Mouse (Mus musculus) neural tube, embryonic 15.5 days (tissue): Measurements from ENCODE around the gene Smim24. TPM values are rescaled to one million over a fixed set of nuclear protein-coding genes. Genes with fewer than 3 reads are reported as not detected.

Experiments used
- ATAC-seq: fragments of 200-750 bp; cut with Nextera tagmentation; 2 replicates; pipeline ENCODE4 v1.8.0; 2017; ENCODE audit warnings: mild to moderate bottlenecking, moderate TSS enrichment, moderate library complexity; ENCODE audit not compliant: low FRiP score
- H3K27ac ChIP-seq: fragments of 300-500 bp; sonication (generic); replicated peaks from 2 replicates; pipeline ENCODE4 v1.5.1; 2015; ENCODE audit warnings: mild to moderate bottlenecking, inconsistent platforms
- H3K27me3 ChIP-seq: fragments of 300-500 bp; sonication (generic); replicated peaks from 2 replicates; pipeline ENCODE4 v1.6.1; 2015; ENCODE audit warnings: inconsistent platforms
- H3K36me3 ChIP-seq: fragments of 300-500 bp; sonication (generic); 2 replicates; pipeline ENCODE4 v1.6.1; 2015; ENCODE audit warnings: inconsistent platforms
- H3K4me1 ChIP-seq: fragments of 300-500 bp; sonication (generic); 2 replicates; pipeline ENCODE4 v1.6.1; 2015; ENCODE audit warnings: inconsistent platforms
- H3K4me2 ChIP-seq: fragments of 300-500 bp; sonication (generic); 2 replicates; pipeline ENCODE4 v1.6.1; 2015; ENCODE audit warnings: inconsistent platforms, mild to moderate bottlenecking, moderate library complexity
- H3K4me3 ChIP-seq: fragments of 300-500 bp; sonication (generic); replicated peaks from 2 replicates; pipeline ENCODE4 v1.5.1; 2015; ENCODE audit warnings: mild to moderate bottlenecking, inconsistent platforms
- H3K9ac ChIP-seq: fragments of 300-500 bp; sonication (generic); replicated peaks from 2 replicates; pipeline ENCODE4 v1.6.1; 2015; ENCODE audit warnings: mild to moderate bottlenecking, inconsistent platforms
- H3K9me3 ChIP-seq: fragments of 300-500 bp; sonication (generic); replicated peaks from 2 replicates; pipeline ENCODE4 v1.6.1; 2016; ENCODE audit warnings: inconsistent platforms
- WGBS: fragments of 180-500 bp; shearing (Covaris S2); methylation state at CpG from one replicate; pipeline ENCODE4 v1.1.7; 2015; ENCODE audit warnings: mixed read lengths; 5-methylcytosine and 5-hydroxymethylcytosine counted together
- polyA plus RNA-seq: library from polyadenylated mRNA; unstranded; fragments of >200 nt; fragmentation: Nextera tagmentation; extraction: Ambion mirVana; gene quantifications from 2 replicates; pipeline ENCODE4 v1.2.1, GENCODE M21; 2015

Gene Smim24
- polyA plus RNA-seq, 1 experiment from 2014 or later = 2.5 TPM

- no peak overlapping the region for H3K9ac ChIP-seq
- no peak for ATAC-seq
- no peak overlapping the region for H3K4me2 ChIP-seq
- no peak overlapping the region; the same call in 1 of the 2 replicates for H3K27ac ChIP-seq
- H3K9me3 ChIP-seq = no peaks in the 10 kb centered on the region
- H3K4me3 ChIP-seq = no peak overlapping the region
- 76% methylated on average over 6 of the region's 6 CpGs for WGBS
- H3K4me1 ChIP-seq = peaks cover 27% of the 10 kb centered on the region
- peaks cover 60% of the 10 kb centered on the region for H3K36me3 ChIP-seq
- peaks cover 31% of the 10 kb centered on the region for H3K27me3 ChIP-seq
Measured at GRCm38 (mm10) chr10:81366477-81367206, 26.2 kb upstream of the Smim24 start.

- ATAC-seq = no peak
- peaks cover 27% of the 10 kb centered on the region for H3K4me1 ChIP-seq
- peaks cover 58% of the 10 kb centered on the region for H3K36me3 ChIP-seq
- H3K9me3 ChIP-seq = no peaks in the 10 kb centered on the region
- peaks cover 31% of the 10 kb centered on the region for H3K27me3 ChIP-seq
- no peak overlapping the region for H3K27ac ChIP-seq
- no peak overlapping the region for H3K4me2 ChIP-seq
- no peak overlapping the region for H3K4me3 ChIP-seq
- no peak overlapping the region for H3K9ac ChIP-seq
- 54% methylated on average over 6 of the region's 6 CpGs for WGBS
Measured at GRCm38 (mm10) chr10:81367207-81367495, 25.7 kb upstream of the Smim24 start.

GRCm38 (mm10) chr10:81375322-81375721, 17.5 kb upstream of the Smim24 start:
- Histone ChIP-seq H3K9me3 (no peaks in the 10 kb centered on the region), H3K36me3 (peaks cover 28% of the 10 kb centered on the region), H3K9ac (no peak overlapping the region), H3K4me3 (no peak overlapping the region), H3K27ac (no peak overlapping the region), H3K4me2 (no peak overlapping the region), H3K4me1 (peaks cover 36% of the 10 kb centered on the region), H3K27me3 (no peaks in the 10 kb centered on the region)
- no peak for ATAC-seq
- WGBS = 94% methylated on average over 10 of the region's 10 CpGs

GRCm38 (mm10) chr10:81376561-81377361, 16.1 kb upstream of the Smim24 start:
- no peaks in the 10 kb centered on the region for H3K9me3 ChIP-seq
- no peak for ATAC-seq
- H3K4me1 ChIP-seq = peaks cover 36% of the 10 kb centered on the region
- 48% methylated on average over 6 of the region's 6 CpGs for WGBS
- peak overlapping the region; percentile 82 for H3K4me3 ChIP-seq
- peak overlapping the region; percentile 86 for H3K4me2 ChIP-seq
- H3K9ac ChIP-seq = peak overlapping the region; percentile 86
- peaks cover 20% of the 10 kb centered on the region for H3K36me3 ChIP-seq
- H3K27me3 ChIP-seq = no peaks in the 10 kb centered on the region
- no peak overlapping the region for H3K27ac ChIP-seq

- H3K27me3 ChIP-seq = no peaks in the 10 kb centered on the region
- 59% methylated on average over 2 of the region's 2 CpGs for WGBS
- peak overlapping the region; percentile 86 for H3K9ac ChIP-seq
- peak overlapping the region; percentile 82 for H3K4me3 ChIP-seq
- no peaks in the 10 kb centered on the region for H3K9me3 ChIP-seq
- ATAC-seq = no peak
- H3K27ac ChIP-seq = peak overlapping the region; percentile 86; the same call in 1 of the 2 replicates
- peaks cover 36% of the 10 kb centered on the region for H3K4me1 ChIP-seq
- H3K36me3 ChIP-seq = peaks cover 18% of the 10 kb centered on the region
- H3K4me2 ChIP-seq = peak overlapping the region; percentile 86
Measured at GRCm38 (mm10) chr10:81377362-81377664, 15.5 kb upstream of the Smim24 start.

GRCm38 (mm10) chr10:81377793-81378552, 14.9 kb upstream of the Smim24 start, which contains the start of gene Fzr1:
TSS of gene Fzr1 (minus strand) at chr10:81378516.
- Histone ChIP-seq H3K9me3 (no peaks in the 10 kb centered on the region), H3K4me2 (peak within 1 kb of the TSS; percentile 86), H3K27me3 (no peaks in the 10 kb centered on the region), H3K4me1 (peaks cover 36% of the 10 kb centered on the region), H3K4me3 (peak within 1 kb of the TSS; percentile 82), H3K27ac (peak within 1 kb of the TSS; percentile 86), H3K36me3 (peaks cover 12% of the 10 kb centered on the region), H3K9ac (peak within 1 kb of the TSS; percentile 86)
- 2% methylated on average over 46 of the region's 59 CpGs for WGBS
- ATAC-seq = peak; percentile 23

GRCm38 (mm10) chr10:81378553-81379182, 14.2 kb upstream of the Smim24 start:
- peak overlapping the region; percentile 86 for H3K4me2 ChIP-seq
- WGBS = under 1% methylated on average over 46 of the region's 46 CpGs
- peaks cover 7% of the 10 kb centered on the region for H3K36me3 ChIP-seq
- peak overlapping the region; percentile 86 for H3K9ac ChIP-seq
- H3K4me3 ChIP-seq = peak overlapping the region; percentile 82
- H3K4me1 ChIP-seq = peaks cover 36% of the 10 kb centered on the region
- no peaks in the 10 kb centered on the region for H3K27me3 ChIP-seq
- no peaks in the 10 kb centered on the region for H3K9me3 ChIP-seq
- H3K27ac ChIP-seq = peak overlapping the region; percentile 86
- peak; percentile 96 for ATAC-seq

- no peak for ATAC-seq
- WGBS = 59% methylated on average over 3 of the region's 3 CpGs
- Histone ChIP-seq H3K36me3 (peaks cover 7% of the 10 kb centered on the region; the same call in 1 of the 2 replicates), H3K4me2 (peak overlapping the region; percentile 86), H3K27me3 (no peaks in the 10 kb centered on the region), H3K9me3 (no peaks in the 10 kb centered on the region), H3K4me3 (peak overlapping the region; percentile 82), H3K27ac (peak overlapping the region; percentile 86), H3K9ac (peak overlapping the region; percentile 36), H3K4me1 (peaks cover 35% of the 10 kb centered on the region)
Measured at GRCm38 (mm10) chr10:81379183-81379553, 13.7 kb upstream of the Smim24 start.

GRCm38 (mm10) chr10:81379809-81380378, 13.0 kb upstream of the Smim24 start:
- 91% methylated on average over 6 of the region's 6 CpGs for WGBS
- Histone ChIP-seq H3K4me2 (no peak overlapping the region), H3K4me3 (no peak overlapping the region), H3K27ac (no peak overlapping the region), H3K9me3 (no peaks in the 10 kb centered on the region), H3K4me1 (peaks cover 36% of the 10 kb centered on the region), H3K9ac (no peak overlapping the region), H3K36me3 (0 out of 2 replicates have a peak, but pooled peaks cover 4% of the 10 kb centered on the region), H3K27me3 (no peaks in the 10 kb centered on the region)
- ATAC-seq = no peak

- H3K36me3 ChIP-seq = peaks cover 12% of the 10 kb centered on the region
- H3K27me3 ChIP-seq = no peaks in the 10 kb centered on the region
- no peak overlapping the region for H3K4me2 ChIP-seq
- ATAC-seq = no peak
- WGBS = 89% methylated on average over 5 of the region's 5 CpGs
- no peak overlapping the region for H3K4me3 ChIP-seq
- H3K9me3 ChIP-seq = no peaks in the 10 kb centered on the region
- peaks cover 31% of the 10 kb centered on the region for H3K4me1 ChIP-seq
- H3K27ac ChIP-seq = no peak overlapping the region
- H3K9ac ChIP-seq = no peak overlapping the region
Measured at GRCm38 (mm10) chr10:81382039-81382438, 10.8 kb upstream of the Smim24 start.
